Mouse (Mus musculus): ENCODE results near the gene Khsrp. TPM values are rescaled to one million over a fixed set of nuclear protein-coding genes. Genes with fewer than 3 reads are reported as not detected.

Khsrp gene
- total RNA-seq, 4 experiments from 2014 or later, result 105 to 118 (median 111) TPM

- no peak for DNase-seq (ENCODE audit: low spot score in 2 of 2)
Observed at GRCm38 (mm10) chr17:56988921-56989430, 42.3 kb downstream of the Khsrp start.

GRCm38 (mm10) chr17:56988441-56988840 lies 42.9 kb downstream of the Khsrp start:
- DNase-seq (ENCODE audit: low spot score in 2 of 2), result no peak

DNA sequence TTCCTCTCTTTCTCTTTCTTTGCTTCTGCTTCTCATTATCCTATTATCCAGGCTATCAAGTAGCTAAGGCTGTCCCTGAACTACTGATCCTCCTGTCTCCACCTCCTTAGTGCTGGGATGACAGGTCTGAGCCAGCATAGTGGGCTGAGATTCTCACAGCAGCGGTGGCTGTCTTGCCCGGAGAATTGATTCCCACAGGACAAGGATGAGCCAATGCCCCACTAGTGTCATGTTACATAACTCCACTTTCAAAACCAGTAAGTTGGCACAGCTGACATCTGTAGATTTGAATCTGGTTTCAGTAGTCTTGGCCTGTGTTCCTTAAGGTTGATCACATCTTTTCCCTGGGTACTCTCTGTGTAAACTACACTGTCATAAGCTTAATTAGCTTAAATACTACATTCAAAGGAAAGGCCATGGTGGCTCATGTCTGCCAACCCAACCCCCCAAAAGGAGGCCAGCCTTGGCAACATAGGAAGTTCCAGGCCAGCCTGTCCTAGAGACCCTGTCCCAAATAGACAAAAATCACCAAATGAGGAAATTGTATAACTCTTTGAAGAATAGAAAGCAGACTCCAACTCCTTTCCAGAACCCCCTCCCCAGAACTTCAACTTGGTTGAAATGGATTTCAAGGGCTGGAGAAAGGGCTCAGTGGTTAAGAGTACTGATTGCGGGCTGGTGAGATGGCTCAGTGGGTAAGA lies 45.1 kb downstream of the Khsrp start:
- no peak for DNase-seq (ENCODE audit: low spot score in 2 of 2)

GRCm38 (mm10) chr17:56985656-56986055 lies 45.7 kb downstream of the Khsrp start:
- DNase-seq (ENCODE audit: low spot score in 2 of 2), result no peak

DNA sequence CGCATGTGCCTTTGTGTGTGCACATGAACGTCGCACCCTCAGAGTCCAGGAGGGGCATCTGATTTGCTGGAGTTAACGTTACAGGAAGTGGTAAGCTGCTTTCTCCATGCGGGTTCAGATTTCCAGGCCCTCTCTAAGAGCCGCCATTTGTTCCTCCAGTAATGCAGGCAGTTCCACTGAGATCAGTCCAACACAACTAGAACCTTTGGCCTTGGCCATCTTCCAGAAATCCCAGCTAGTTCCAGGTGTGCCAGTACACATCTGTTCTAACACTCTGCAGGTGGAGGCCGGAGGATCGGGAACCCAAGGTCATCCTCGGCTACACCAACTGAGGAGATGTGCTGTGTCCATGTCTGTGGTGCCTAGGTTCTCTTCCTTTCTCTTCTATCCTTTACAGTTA lies 46.4 kb downstream of the Khsrp start:
- no peak for DNase-seq (ENCODE audit: low spot score in 2 of 2)

DNA sequence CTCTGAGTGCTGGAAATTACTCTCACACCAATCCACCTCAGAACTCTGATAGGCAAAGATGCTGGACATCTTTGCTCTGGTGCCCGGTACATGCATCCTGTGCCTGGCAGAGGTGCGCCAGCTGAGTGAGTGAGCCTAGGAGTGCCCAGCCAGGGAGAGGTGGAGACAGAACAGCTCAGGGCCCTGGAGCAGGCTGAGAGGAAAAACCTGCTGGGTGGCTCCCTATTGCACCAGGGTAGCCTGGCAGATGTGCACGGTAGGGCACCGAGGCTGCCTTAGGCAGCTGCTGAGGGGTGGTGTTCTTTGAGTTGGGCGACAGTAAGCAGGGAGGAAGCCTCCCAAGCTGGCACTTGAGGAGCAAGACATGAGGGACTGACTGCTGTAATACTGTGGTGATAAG lies 49.3 kb downstream of the Khsrp start, which contains the start of gene Acer1:
Gene Acer1 (minus strand): TSS at position 114 of the 400 bp plus-strand sequence.
- no peak for DNase-seq (ENCODE audit: low spot score in 2 of 2)

DNA sequence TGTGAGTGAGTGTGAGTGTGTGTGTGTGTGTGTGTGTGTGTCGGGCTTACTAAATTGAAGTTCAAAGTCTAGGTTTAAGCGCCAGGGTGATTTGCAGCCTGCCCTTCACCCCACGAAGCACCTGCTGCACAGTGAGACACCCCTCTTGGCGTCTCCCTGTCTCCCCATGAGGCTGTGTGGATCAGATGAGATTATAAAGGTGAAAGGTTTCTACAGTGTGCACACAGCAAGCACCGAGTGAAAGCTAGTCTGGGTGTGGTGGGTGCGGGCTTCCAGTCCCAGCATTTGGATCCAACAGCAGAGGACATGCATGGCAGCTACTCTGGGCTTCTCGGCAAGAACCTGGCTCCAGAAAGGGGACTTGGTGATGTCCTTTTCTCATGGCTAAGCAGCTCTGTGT lies 50.3 kb downstream of the Khsrp start:
- no peak for DNase-seq (ENCODE audit: low spot score in 2 of 2)

DNA sequence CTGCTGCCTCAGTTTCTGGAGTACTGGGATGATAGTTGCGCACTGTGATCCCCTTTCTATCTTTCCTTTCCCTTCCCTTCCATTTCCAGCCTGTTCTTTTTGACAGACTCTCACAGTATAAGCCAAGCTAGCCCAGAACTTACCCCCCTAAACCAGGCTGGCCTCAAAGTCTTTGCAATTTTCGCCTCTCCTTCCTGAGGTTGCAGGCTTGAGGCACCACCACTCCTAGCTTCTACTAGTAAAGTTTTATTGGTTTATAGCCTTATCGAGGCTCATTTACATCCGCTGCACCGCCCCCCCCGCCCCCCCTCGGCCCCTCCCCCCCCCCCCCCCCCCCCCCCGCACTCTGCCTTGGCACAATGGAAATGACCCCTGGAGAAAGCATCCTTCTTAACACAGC lies 51.8 kb downstream of the Khsrp start:
- no peak for DNase-seq (ENCODE audit: low spot score in 2 of 2)

DNA sequence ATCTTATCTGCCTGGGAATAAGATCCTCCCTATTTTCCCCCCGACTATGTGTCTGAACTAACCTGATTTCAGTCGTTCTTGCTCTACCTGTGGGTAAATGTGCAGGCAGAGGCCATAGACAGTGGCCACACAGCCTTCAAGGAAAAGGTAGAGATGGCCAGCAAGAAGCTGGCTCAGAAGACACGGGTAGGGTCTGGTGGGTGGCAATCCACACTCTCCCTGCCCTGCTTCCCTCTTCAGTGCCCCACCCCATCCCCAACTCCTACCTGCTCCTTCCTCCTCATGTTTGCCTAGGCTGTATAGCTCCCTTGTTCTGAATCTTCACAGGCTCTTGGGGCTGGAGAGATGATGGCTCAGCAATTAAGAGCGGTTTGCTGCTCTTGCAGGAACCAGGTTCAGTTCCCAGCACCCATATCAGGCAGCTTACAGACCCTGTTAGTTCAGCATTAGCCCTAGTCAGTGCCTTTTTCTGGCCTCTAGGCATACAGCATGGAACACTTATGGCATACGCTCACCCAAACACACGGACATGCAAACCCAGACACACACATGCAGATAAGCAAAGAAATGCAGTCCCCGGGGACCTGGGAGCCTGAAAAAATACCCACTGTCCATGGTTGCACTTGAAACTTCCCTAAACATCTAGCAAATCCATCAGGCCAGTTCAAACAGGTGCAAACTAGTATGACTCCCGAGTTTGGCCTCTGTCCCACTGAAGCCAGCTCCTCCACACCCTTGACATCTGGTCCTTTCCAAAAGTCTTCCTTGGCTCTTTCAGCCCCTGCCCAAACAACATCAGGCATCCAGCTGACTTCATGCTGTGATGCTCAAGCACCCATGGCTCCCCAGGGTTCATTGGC lies 54.6 kb downstream of the Khsrp start:
- no peak for DNase-seq (ENCODE audit: low spot score in 2 of 2)

DNA sequence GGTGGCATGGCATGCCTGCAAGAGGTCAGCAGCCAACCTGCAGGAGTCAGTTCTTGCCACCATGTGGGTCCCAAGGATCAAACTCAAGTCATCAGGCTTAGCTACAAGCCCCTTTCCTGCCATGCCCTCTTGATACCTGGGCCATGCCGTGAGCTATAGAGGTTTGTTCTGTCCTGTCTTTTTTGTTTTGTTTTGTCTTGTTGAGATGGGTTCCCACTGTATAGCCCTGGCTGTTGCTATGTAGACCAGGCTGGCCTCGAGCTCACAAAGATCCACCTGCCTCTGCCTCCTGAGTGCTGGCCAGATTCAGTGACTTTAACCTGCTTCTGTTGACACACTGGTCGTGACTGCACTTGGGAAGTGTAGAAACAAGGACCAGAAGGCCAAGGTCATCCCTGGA lies 55.9 kb downstream of the Khsrp start:
- DNase-seq (ENCODE audit: low spot score in 2 of 2), result no peak

DNA sequence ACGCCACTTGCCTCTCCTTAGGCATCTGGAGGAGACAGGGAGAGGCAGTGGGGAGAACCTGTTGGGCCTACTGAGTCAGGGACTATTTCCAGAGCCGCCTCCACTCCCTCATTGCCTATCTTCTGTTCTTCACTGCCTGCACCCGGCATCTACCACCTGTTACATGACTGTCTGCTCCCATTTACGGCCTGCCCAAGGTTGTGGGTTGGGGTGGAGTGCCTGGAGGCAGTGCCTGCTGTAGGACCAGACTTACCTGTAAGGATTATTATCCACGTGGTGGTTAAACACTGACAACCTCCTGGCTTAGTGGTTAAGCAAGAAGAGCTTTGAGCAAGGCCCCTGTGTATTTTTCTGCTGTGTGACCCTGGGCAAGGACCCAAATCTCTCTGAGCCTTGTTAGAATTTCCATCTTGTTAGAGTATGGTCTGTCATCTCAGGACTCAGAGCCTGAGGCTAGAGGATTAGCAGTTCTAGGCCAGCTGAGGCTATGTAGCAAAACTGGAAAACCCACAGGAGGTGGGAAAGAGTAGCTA lies 56.5 kb downstream of the Khsrp start:
- no peak for DNase-seq (ENCODE audit: low spot score in 2 of 2)

GRCm38 (mm10) chr17:56973956-56974707 lies 57.2 kb downstream of the Khsrp start:
- no peak for DNase-seq (ENCODE audit: low spot score in 2 of 2)

Other genes starting within 250 kb of the Khsrp start
- 1 to 10 TPM; 4.3 to 6.0 (median 5.0) TPM for gene Rfx2, start 200.5 kb downstream of the Khsrp start, total RNA-seq (2022)
- gene Acsbg2, start 157.1 kb downstream of the Khsrp start, total RNA-seq (2022), result not detected
- under 1 TPM in 3 of 4 experiments, not detected in 1; 0.20 to 0.35 (median 0.27) TPM for gene 1700061G19Rik, start 156.0 kb downstream of the Khsrp start, total RNA-seq (2022)
- gene Mllt1, start 96.1 kb downstream of the Khsrp start, total RNA-seq (2022), result 10 to 100 TPM; 73.9 to 92.9 (median 80.6) TPM
- gene Acer1, start 49.4 kb downstream of the Khsrp start, total RNA-seq (2022), result not detected
- 10 to 100 TPM; 60.9 to 70.6 (median 66.6) TPM for gene Clpp, start 41.2 kb downstream of the Khsrp start, total RNA-seq (2022)
- gene Alkbh7, start 34.2 kb downstream of the Khsrp start, total RNA-seq (2022), result 10 to 100 TPM; 24.3 to 29.5 (median 25.4) TPM
- under 1 TPM in 1 of 4 experiments, not detected in 3; 0.82 TPM for gene Pspn, start 31.5 kb downstream of the Khsrp start, total RNA-seq (2022)
- gene Gtf2f1, start 20.2 kb downstream of the Khsrp start, total RNA-seq (2022), result 10 to 100 TPM; 57.0 to 64.0 (median 61.5) TPM
- under 1 TPM in 2 of 4 experiments, not detected in 2; 0.45 to 0.57 TPM for gene Gm17949, start 20.1 kb downstream of the Khsrp start, total RNA-seq (2022)
- not detected for gene Slc25a41, start 10.1 kb upstream of the Khsrp start, total RNA-seq (2022)
- gene Crb3, start 27.6 kb upstream of the Khsrp start, total RNA-seq (2022), result 1 to 10 TPM in 2 of 4 experiments, under 1 TPM in 2; 0.70 to 2.1 (median 1.4) TPM
- gene Slc25a23, start 28.3 kb upstream of the Khsrp start, total RNA-seq (2022), result 100 to 1,000 TPM; 352 to 366 (median 355) TPM
- 1 to 10 TPM; 1.1 to 4.4 (median 3.0) TPM for gene Dennd1c, start 47.0 kb upstream of the Khsrp start, total RNA-seq (2022)
- 100 to 1,000 TPM; 500 to 601 (median 567) TPM for gene Tubb4a, start 56.3 kb upstream of the Khsrp start, total RNA-seq (2022)
- gene Tnfsf9, start 73.8 kb upstream of the Khsrp start, total RNA-seq (2022), result 1 to 10 TPM in 3 of 4 experiments, under 1 TPM in 1; 0.49 to 1.3 (median 1.1) TPM
- under 1 TPM in 1 of 4 experiments, not detected in 3; 0.55 TPM for gene Cd70, start 118.3 kb upstream of the Khsrp start, total RNA-seq (2022)
- gene Tnfsf14, start 162.7 kb upstream of the Khsrp start, total RNA-seq (2022), result not detected
- gene C3, start 196.6 kb upstream of the Khsrp start, total RNA-seq (2022), result 10 to 100 TPM in 2 of 4 experiments, 1 to 10 TPM in 2; 2.2 to 19.0 (median 8.9) TPM
- 10 to 100 TPM; 25.7 to 28.6 (median 28.3) TPM for gene Gpr108, start 216.9 kb upstream of the Khsrp start, total RNA-seq (2022)
- gene Trip10, start 217.9 kb upstream of the Khsrp start, total RNA-seq (2022), result 10 to 100 TPM in 3 of 4 experiments, 1 to 10 TPM in 1; 8.1 to 12.3 (median 11.6) TPM
- 10 to 100 TPM in 2 of 4 experiments, 1 to 10 TPM in 2; 3.3 to 17.4 (median 10.0) TPM for gene Vav1, start 247.6 kb upstream of the Khsrp start, total RNA-seq (2022)